Mouse (Mus musculus): ENCODE measurements at regions not wholly inside any gene's neighbourhood (a gene's known extent, or its start where the extent isn't known, plus 50 kb on each side); places are given as distances from the start of the nearest gene placed in this dataset.

DNA sequence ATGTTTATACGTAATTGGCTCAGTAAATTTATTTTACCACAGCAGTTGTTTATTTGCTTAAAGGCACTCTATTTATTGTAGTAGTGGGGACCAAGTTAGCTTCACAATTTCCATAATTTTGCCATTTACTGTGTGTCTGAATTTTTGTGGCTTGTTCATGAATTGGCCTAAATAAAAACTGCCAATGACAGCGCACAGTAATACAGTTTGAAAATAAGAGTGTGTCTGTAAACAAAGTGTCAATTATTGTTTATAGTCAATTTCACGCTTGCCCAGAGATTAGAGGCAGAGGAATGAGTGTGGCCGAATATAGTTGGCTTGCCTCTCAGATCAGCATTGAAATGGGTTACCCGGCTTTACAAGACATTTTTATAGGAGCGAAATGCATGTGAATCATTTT is 73.0 kb upstream of the Nrsn1 start:
- no peak for DNase-seq (ENCODE audit: low read depth, low spot score)

DNA sequence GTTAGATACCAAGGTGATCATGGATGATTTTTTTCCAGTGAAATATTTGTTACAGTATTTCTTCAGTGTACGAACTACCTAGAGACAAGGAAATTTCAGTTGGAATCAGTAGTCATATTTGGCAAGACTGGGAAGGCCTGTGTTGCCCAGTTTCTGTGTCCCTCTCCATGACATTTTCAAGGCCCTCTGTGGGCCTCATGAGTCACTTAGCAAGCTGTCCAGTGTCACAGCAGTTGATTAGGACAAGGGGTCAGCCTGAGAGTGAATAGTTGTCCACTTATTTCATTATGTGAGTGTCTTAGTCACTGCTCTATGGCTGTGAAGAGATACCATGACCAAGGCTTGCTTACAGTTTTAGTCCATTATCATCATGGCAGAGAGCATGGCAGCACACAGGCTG is 71.5 kb upstream of the Nrsn1 start:
- DNase-seq (ENCODE audit: low read depth, low spot score) = no peak

DNA sequence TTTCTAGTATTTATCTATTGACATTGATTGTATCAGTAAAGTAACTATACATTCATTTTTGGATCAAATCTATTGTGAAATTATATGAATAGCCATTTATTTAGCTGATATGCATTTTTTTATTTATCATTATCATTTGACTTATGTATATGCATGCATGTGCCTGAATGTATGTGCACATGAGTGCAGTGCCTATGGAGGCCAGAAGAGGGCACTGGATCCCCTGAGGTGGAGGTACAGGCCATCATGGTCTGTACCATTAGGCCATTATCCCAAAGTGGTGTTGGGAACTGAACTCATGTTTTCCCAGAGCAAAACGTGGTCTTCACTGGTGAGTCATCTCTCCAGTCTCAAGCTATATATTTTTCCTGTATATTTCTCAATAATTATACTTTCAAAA is 63.5 kb upstream of the Nrsn1 start:
- DNase-seq (ENCODE audit: low read depth, low spot score) = no peak
